Mouse (Mus musculus) C2C12 (cell line): ENCODE results near the gene Cntnap5a. TPM values are rescaled to one million over a fixed set of nuclear protein-coding genes. Genes with fewer than 3 reads are reported as not detected.

Experiments
- H3K27me3 ChIP-seq: one replicate; pipeline ENCODE4 v1.6.1; 2011; ENCODE audit not compliant: control insufficient read depth, insufficient read depth, insufficient read length
- H3K36me3 ChIP-seq: one replicate; pipeline ENCODE4 v1.6.1; 2011; ENCODE audit not compliant: control insufficient read depth, insufficient read depth
- H3K4me3 ChIP-seq: one replicate; pipeline ENCODE4 v1.5.1; 2011; ENCODE audit warnings: mild to moderate bottlenecking, control low read depth; ENCODE audit not compliant: poor library complexity, insufficient read depth, severe bottlenecking
- H3K79me2 ChIP-seq: one replicate; pipeline ENCODE4 v1.6.1; 2011; ENCODE audit not compliant: control insufficient read depth, insufficient read depth
- H3K79me3 ChIP-seq: one replicate; pipeline ENCODE4 v1.6.1; 2011; ENCODE audit warnings: low read depth, control low read depth
- H3ac ChIP-seq: one replicate; pipeline ENCODE3; 2011; ENCODE audit warnings: low read depth; ENCODE audit not compliant: control insufficient read depth, insufficient read length
- CEBPB ChIP-seq: IDR thresholded peaks from one replicate; pipeline ENCODE4 v1.6.1; 2011; ENCODE audit warnings: low read depth, mild to moderate bottlenecking, control low read depth, moderate library complexity
- CTCF ChIP-seq: IDR thresholded peaks from one replicate; pipeline ENCODE4 v1.5.1; 2011; ENCODE audit not compliant: control insufficient read depth, insufficient read depth, insufficient read length
- FOSL1 ChIP-seq: IDR thresholded peaks from one replicate; pipeline ENCODE4 v1.8.0; 2011; ENCODE audit warnings: mild to moderate bottlenecking, low read length; ENCODE audit not compliant: poor library complexity, insufficient read depth, severe bottlenecking
- MAX ChIP-seq: IDR thresholded peaks from one replicate; pipeline ENCODE4 v1.6.1; 2011; ENCODE audit warnings: mild to moderate bottlenecking, control low read depth
- MYOD1 ChIP-seq: IDR thresholded peaks from one replicate; pipeline ENCODE4 v1.6.1; 2011; ENCODE audit warnings: low read depth; ENCODE audit not compliant: control insufficient read depth, insufficient read length
- MYOG ChIP-seq: IDR thresholded peaks from one replicate; pipeline ENCODE4 v1.6.1; 2011; ENCODE audit not compliant: control insufficient read depth, insufficient read length; ENCODE audit errors: extremely low read depth
- USF1 ChIP-seq: IDR thresholded peaks from one replicate; pipeline ENCODE4 v1.6.1; 2011; ENCODE audit warnings: low read depth, mild to moderate bottlenecking, control low read depth, moderate library complexity
- polyA plus RNA-seq: library from polyadenylated mRNA; unstranded; fragments of >200 nt; fragmentation: generic; extraction: Trizol; gene quantifications from one replicate; pipeline ENCODE4 v1.2.1, GENCODE M21; 2012; ENCODE audit warnings: missing spikeins

The Cntnap5a gene
- polyA plus RNA-seq, 1 experiment, result 0.06 TPM

DNA sequence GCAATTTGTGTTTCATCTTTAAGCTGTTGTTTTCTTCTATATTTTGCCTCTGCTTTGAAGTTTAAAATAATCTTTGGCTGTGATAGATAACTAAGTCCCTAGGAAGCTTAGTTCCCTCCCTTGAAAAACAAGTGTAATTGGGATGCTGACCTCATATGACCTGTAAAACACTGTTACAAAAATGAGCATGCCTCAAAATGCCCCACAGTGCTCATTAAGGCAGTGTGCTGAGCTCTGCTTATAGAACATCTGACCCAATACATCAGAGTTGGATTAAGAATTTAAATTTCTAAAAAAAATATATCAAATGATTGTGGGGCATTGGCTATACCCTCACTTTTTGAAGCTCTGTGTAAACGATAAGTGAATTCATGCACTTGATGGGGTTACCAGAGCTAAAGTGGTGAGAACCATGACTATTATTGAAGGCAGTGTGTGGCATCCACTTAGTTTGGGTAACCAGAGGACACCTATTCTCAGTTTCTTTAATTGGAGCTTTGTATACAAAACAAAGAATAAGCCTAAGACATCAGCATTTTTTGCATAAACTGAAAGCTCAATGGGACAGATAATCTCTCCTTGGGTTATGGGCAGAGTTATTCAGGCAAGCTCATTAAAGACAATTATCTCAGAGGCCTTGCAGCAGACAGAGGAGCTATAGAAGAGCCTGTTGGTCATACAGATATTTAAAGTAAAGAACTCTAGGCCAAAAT is 241.6 kb downstream of the Cntnap5a start:
- Histone ChIP-seq H3K79me3 (no peaks in the 10 kb centered on the region), H3K36me3 (no peaks in the 10 kb centered on the region), H3K79me2 (no peaks in the 10 kb centered on the region), H3K4me3 (no peak overlapping the region), H3ac (no peak overlapping the region), H3K27me3 (no peaks in the 10 kb centered on the region)
- TF ChIP-seq MYOG (no peak), USF1 (no peak), FOSL1 (no peak), MYOD1 (no peak), CEBPB (no peak), CTCF (no peak), MAX (no peak)

DNA sequence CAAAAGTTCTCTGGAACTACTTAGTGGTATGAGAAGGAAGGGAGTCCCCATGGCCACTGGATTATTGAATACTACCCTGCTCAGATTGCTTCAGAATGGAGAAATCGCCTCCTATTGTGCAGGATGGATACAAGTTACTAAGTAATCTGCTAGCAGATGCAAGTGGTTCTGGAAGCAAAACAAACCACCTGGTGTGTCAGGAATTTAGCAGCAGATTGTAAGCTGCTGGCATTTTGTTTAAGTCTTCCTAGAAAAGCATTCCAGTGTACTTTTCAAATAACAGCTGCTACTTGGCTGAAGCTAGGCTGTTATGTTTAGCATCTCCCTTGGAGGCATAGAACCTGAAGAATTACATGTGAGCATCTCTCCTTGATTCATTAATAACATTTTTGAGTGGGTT is 247.5 kb downstream of the Cntnap5a start:
- Histone ChIP-seq H3K79me3 (no peaks in the 10 kb centered on the region), H3K79me2 (no peaks in the 10 kb centered on the region), H3ac (no peak overlapping the region), H3K36me3 (no peaks in the 10 kb centered on the region), H3K27me3 (no peaks in the 10 kb centered on the region), H3K4me3 (no peak overlapping the region)
- TF ChIP-seq MYOG, result no peak
- no peak for TF ChIP-seq CEBPB
- no peak for TF ChIP-seq FOSL1
- TF ChIP-seq MAX, result no peak
- TF ChIP-seq CTCF, result no peak
- TF ChIP-seq MYOD1, result no peak
- no peak for TF ChIP-seq USF1

DNA sequence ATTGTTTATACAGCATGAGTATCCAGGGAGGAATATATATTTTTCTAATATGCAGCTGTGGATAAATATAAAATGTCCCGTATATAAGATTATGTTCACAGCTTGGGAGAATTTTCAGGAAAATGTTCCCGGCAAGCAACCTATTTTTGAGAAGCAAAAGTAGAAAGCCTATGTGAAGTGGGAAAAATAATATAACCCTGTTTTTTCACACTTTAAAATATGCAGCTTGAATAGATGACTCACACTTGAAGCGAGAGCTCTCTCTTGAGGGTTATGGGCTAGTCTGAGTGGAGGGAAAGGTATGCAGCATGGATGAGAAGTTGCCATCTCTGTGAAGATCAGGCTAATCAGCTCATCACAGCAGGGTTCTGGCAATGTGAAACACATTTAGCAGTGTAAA is 261.3 kb downstream of the Cntnap5a start:
- no peak for TF ChIP-seq FOSL1
- TF ChIP-seq MAX, result no peak
- no peak for TF ChIP-seq CTCF
- no peak for TF ChIP-seq USF1
- no peak for TF ChIP-seq CEBPB
- no peak for TF ChIP-seq MYOG
- TF ChIP-seq MYOD1, result no peak
- Histone ChIP-seq H3K4me3 (no peak overlapping the region), H3K79me2 (no peaks in the 10 kb centered on the region)

DNA sequence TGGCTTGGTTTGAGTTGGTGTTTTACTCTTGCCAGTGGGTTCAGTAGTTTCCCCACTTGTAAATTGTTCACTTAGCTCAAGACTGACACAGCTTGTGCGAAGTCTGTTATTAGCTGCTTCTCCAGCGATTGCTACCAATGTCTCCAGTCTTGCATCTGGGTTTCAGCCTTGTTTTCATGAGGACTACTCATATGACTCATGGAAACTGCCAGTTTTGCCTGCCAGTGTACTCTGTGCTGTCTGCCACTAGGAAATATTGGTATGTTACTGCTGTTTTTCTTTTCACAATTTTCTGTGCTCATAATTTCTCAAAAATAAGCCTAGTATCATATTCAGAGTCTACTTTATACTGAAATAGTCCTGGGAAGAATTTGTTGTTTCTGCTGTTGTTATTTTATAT is 272.0 kb downstream of the Cntnap5a start:
- Histone ChIP-seq H3K4me3 (no peak overlapping the region), H3ac (no peak overlapping the region)
- TF ChIP-seq MAX (no peak), CTCF (no peak), MYOG (no peak), USF1 (no peak), MYOD1 (no peak), CEBPB (no peak), FOSL1 (no peak)

More for the DNA sequence above, 261.3 kb downstream of the Cntnap5a start:
- Histone ChIP-seq H3K36me3 (no peaks in the 10 kb centered on the region), H3K79me3 (no peaks in the 10 kb centered on the region), H3ac (no peak overlapping the region), H3K27me3 (no peaks in the 10 kb centered on the region)

DNA sequence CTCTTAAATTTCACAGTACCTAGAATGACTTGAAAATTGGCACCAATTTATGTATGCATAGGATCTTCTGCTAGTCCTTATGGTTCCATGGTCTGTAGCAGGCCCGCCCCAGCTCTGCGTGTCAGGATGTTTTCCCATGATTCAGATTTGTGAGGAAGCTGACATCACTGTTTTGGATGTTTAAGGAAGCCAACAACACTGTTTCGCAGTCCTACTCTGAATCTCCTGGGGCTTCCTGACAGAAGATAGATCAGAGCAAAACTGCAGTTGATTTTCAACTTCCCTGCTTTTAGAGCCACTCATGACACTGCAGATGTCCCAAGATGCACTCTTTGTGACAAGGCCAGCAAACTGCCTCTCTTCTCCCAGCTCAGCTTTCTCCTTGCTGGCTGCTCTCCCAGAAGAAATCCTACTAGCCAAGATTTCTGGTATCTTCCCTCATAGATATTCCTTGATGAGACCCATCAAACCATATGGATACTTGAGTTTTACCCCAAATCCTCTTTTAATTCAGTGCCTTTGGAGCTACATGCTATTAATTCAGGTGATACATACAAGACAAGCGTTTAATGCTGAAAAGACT is 280.5 kb downstream of the Cntnap5a start:
- Histone ChIP-seq H3ac (no peak overlapping the region), H3K79me2 (no peaks in the 10 kb centered on the region), H3K79me3 (no peaks in the 10 kb centered on the region), H3K36me3 (no peaks in the 10 kb centered on the region), H3K27me3 (no peaks in the 10 kb centered on the region), H3K4me3 (no peak overlapping the region)
- no peak for TF ChIP-seq MAX
- TF ChIP-seq USF1, result no peak

More for the DNA sequence above, 272.0 kb downstream of the Cntnap5a start:
- Histone ChIP-seq H3K36me3 (no peaks in the 10 kb centered on the region), H3K79me2 (no peaks in the 10 kb centered on the region), H3K79me3 (no peaks in the 10 kb centered on the region), H3K27me3 (no peaks in the 10 kb centered on the region)

DNA sequence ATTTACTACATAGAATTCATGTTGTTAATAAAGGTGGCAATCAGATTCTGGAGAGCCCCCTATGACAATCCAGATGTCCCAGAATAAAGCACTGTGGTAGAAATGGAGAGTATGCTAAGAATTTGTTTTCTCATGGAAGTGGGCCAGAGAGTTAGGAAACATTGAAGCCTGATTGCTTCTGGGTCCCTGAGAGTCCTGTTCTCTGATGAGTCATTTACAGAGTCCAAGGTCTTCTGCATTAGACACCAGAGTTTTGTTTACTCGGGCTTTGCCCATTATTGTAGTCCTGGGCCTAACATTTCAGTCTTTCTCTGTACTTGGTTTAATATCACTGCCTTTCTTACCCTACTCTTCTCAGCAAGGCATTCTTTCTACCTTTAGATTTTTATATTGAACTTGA is 305.6 kb downstream of the Cntnap5a start:
- TF ChIP-seq MYOG, result no peak
- TF ChIP-seq USF1, result no peak
- no peak for TF ChIP-seq MAX
- no peak for TF ChIP-seq MYOD1
- no peak for TF ChIP-seq CEBPB
- TF ChIP-seq FOSL1, result no peak
- TF ChIP-seq CTCF, result no peak
- no peak overlapping the region for H3K4me3 ChIP-seq
- H3K79me3 ChIP-seq, result no peaks in the 10 kb centered on the region
- H3K27me3 ChIP-seq, result no peaks in the 10 kb centered on the region
- no peaks in the 10 kb centered on the region for H3K36me3 ChIP-seq
- H3ac ChIP-seq, result no peak overlapping the region
- no peaks in the 10 kb centered on the region for H3K79me2 ChIP-seq
